Mouse (Mus musculus): ENCODE data around the gene Gm20683. TPM values are rescaled to one million over a fixed set of nuclear protein-coding genes. Genes with fewer than 3 reads are reported as not detected.

Gm20683 gene
- polyA plus RNA-seq, 1 experiment from 2014 or later: 2.1 TPM

DNA sequence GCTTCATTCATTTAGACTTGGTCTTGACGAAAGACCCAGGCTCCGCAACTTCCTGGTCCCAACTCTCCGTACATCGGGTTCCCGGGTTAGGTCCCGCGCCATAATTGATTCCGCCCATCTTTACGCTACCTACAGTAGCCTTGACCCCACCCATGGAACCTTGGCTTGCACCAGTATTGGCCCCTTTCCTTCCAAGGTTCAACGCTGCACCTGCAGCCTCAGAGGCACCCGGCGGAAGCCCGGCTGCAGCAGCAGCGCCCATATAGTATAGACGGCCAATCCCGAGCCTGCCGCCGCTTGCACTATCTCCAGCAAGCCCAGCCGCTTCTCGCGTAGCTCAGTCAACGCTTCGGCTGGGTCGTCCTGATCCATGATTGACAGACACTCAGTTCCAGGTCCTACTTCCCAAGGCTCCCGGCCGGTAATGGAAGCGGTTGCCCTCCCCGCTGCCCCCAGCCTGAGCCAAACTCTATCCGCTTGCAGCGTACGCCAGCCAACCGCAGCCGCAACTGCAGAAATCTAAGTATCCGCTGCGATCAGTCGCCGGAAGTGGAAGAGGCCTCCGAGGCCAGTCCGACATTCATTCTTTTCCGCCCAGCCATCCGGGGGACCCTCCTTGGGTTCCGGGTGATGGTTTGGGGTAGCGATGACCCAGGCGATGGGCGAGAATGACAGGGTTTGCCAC lies 49.6 kb downstream of the Gm20683 start:
- H3K4me3 ChIP-seq: peak overlapping the region; percentile 79
- H3K27ac ChIP-seq: peak overlapping the region; percentile 94
- no peaks in the 10 kb centered on the region for H3K9me3 ChIP-seq
- whole genome bisulfite sequencing: under 1% methylated on average over 45 of the region's 45 CpGs
- H3K4me1 ChIP-seq: peaks cover 58% of the 10 kb centered on the region
- no peaks in the 10 kb centered on the region for H3K27me3 ChIP-seq (ENCODE audit: insufficient read depth, poor library complexity, severe bottlenecking)
- peaks cover 47% of the 10 kb centered on the region for H3K36me3 ChIP-seq
- DNase-seq (ENCODE audit: low spot score): peak; percentile 92

- Histone ChIP-seq H3K4me1 (peaks cover 57% of the 10 kb centered on the region), H3K9me3 (no peaks in the 10 kb centered on the region), H3K27me3 (ENCODE audit: insufficient read depth, poor library complexity, severe bottlenecking) (no peaks in the 10 kb centered on the region), H3K36me3 (peaks cover 49% of the 10 kb centered on the region), H3K27ac (peak overlapping the region; percentile 94), H3K4me3 (peak overlapping the region; percentile 79)
- 32% methylated on average over 19 of the region's 19 CpGs for WGBS
- no peak for DNase-seq (ENCODE audit: low spot score)
Observed at GRCm38 (mm10) chr17:25791320-25791842, 50.2 kb downstream of the Gm20683 start.

GRCm38 (mm10) chr17:25786781-25787504 lies 54.6 kb downstream of the Gm20683 start:
- Histone ChIP-seq H3K4me1 (peaks cover 40% of the 10 kb centered on the region), H3K27me3 (ENCODE audit: insufficient read depth, poor library complexity, severe bottlenecking) (no peaks in the 10 kb centered on the region), H3K36me3 (peaks cover 57% of the 10 kb centered on the region), H3K27ac (no peak overlapping the region), H3K4me3 (no peak overlapping the region), H3K9me3 (no peaks in the 10 kb centered on the region)
- no peak for DNase-seq (ENCODE audit: low spot score)
- WGBS: 90% methylated on average over 9 of the region's 9 CpGs

- Histone ChIP-seq H3K9me3 (no peaks in the 10 kb centered on the region), H3K4me1 (peaks cover 33% of the 10 kb centered on the region), H3K36me3 (peaks cover 64% of the 10 kb centered on the region), H3K27ac (peak within 1 kb of the TSS; percentile 91), H3K27me3 (ENCODE audit: insufficient read depth, poor library complexity, severe bottlenecking) (no peaks in the 10 kb centered on the region), H3K4me3 (peak within 1 kb of the TSS; percentile 70)
- DNase-seq (ENCODE audit: low spot score): no peak
- 76% methylated on average over 3 of the region's 3 CpGs for WGBS
Observed at GRCm38 (mm10) chr17:25786280-25786679, 55.3 kb downstream of the Gm20683 start, which contains the start of gene Ccdc78. TSS of gene Ccdc78 (plus strand) at chr17:25786580.

- under 1% methylated on average over 23 of the region's 23 CpGs for WGBS
- Histone ChIP-seq H3K4me3 (peak within 1 kb of the TSS; percentile 70), H3K36me3 (peaks cover 69% of the 10 kb centered on the region), H3K9me3 (no peaks in the 10 kb centered on the region), H3K4me1 (peaks cover 26% of the 10 kb centered on the region), H3K27me3 (ENCODE audit: insufficient read depth, poor library complexity, severe bottlenecking) (no peaks in the 10 kb centered on the region), H3K27ac (peak within 1 kb of the TSS; percentile 91)
- peak; percentile 98 for DNase-seq (ENCODE audit: low spot score)
Observed at GRCm38 (mm10) chr17:25785281-25785745, 56.2 kb downstream of the Gm20683 start, which contains the start of gene Haghl. TSS of gene Haghl (minus strand) at chr17:25785673.

Small RNA genes within 50 kb of the gene (microRNA-seq; reads per million reads assigned to microRNA genes)
- gene Mir3082: 0.76 reads per million

Other genes with a start within 250 kb of the Gm20683 start
- 2.2 and 4.6 TPM in 2 replicates for gene Gng13, start 124.6 kb downstream of the Gm20683 start, polyA plus RNA-seq (2016; fragmentation: Nextera tagmentation; extraction: Ambion mirVana)
- 34.5 and 46.4 TPM in 2 replicates for gene Chtf18, start 114.3 kb downstream of the Gm20683 start, polyA plus RNA-seq (2016; fragmentation: Nextera tagmentation; extraction: Ambion mirVana)
- 18.1 and 19.8 TPM in 2 replicates for gene Rpusd1, start 114.1 kb downstream of the Gm20683 start, polyA plus RNA-seq (2016; fragmentation: Nextera tagmentation; extraction: Ambion mirVana)
- not detected in 2 replicates for gene Mslnl, start 105.7 kb downstream of the Gm20683 start, polyA plus RNA-seq (2016; fragmentation: Nextera tagmentation; extraction: Ambion mirVana)
- 0.98 and 2.8 TPM in 2 replicates for gene Msln, start 87.4 kb downstream of the Gm20683 start, polyA plus RNA-seq (2016; fragmentation: Nextera tagmentation; extraction: Ambion mirVana)
- gene Narfl, start 68.0 kb downstream of the Gm20683 start, polyA plus RNA-seq (2016; fragmentation: Nextera tagmentation; extraction: Ambion mirVana): 33.5 and 36.0 TPM in 2 replicates
- gene Haghl, start 56.1 kb downstream of the Gm20683 start, polyA plus RNA-seq (2016; fragmentation: Nextera tagmentation; extraction: Ambion mirVana): 58.0 and 63.8 TPM in 2 replicates
- 0.18 and 0.37 TPM in 2 replicates for gene Ccdc78, start 55.2 kb downstream of the Gm20683 start, polyA plus RNA-seq (2016; fragmentation: Nextera tagmentation; extraction: Ambion mirVana)
- 74.5 and 74.9 TPM in 2 replicates for gene Fam173a, start 48.9 kb downstream of the Gm20683 start, polyA plus RNA-seq (2016; fragmentation: Nextera tagmentation; extraction: Ambion mirVana)
- gene AC134908.4, start 46.1 kb downstream of the Gm20683 start, polyA plus RNA-seq (2016; fragmentation: Nextera tagmentation; extraction: Ambion mirVana): 0.99 TPM in 1 of 2 replicates, not detected in the other
- gene Metrn, start 44.6 kb downstream of the Gm20683 start, polyA plus RNA-seq (2016; fragmentation: Nextera tagmentation; extraction: Ambion mirVana): 44.3 and 48.0 TPM in 2 replicates
- gene Fbxl16, start 32.7 kb downstream of the Gm20683 start, polyA plus RNA-seq (2016; fragmentation: Nextera tagmentation; extraction: Ambion mirVana): 0.62 and 1.2 TPM in 2 replicates
- gene Wdr24, start 18.1 kb downstream of the Gm20683 start, polyA plus RNA-seq (2016; fragmentation: Nextera tagmentation; extraction: Ambion mirVana): 21.6 and 23.0 TPM in 2 replicates
- 45.8 and 50.7 TPM in 2 replicates for gene Jmjd8, start 12.9 kb downstream of the Gm20683 start, polyA plus RNA-seq (2016; fragmentation: Nextera tagmentation; extraction: Ambion mirVana)
- gene Stub1, start 8.4 kb downstream of the Gm20683 start, polyA plus RNA-seq (2016; fragmentation: Nextera tagmentation; extraction: Ambion mirVana): 343 and 404 TPM in 2 replicates
- gene Rhbdl1, start 4.5 kb downstream of the Gm20683 start, polyA plus RNA-seq (2016; fragmentation: Nextera tagmentation; extraction: Ambion mirVana): 2.3 and 4.0 TPM in 2 replicates
- 29.0 and 29.8 TPM in 2 replicates for gene Rhot2, start 3.1 kb upstream of the Gm20683 start, polyA plus RNA-seq (2016; fragmentation: Nextera tagmentation; extraction: Ambion mirVana)
- gene Wdr90, start 19.7 kb upstream of the Gm20683 start, polyA plus RNA-seq (2016; fragmentation: Nextera tagmentation; extraction: Ambion mirVana): 22.4 and 31.7 TPM in 2 replicates
- gene Mcrip2, start 27.0 kb upstream of the Gm20683 start, polyA plus RNA-seq (2016; fragmentation: Nextera tagmentation; extraction: Ambion mirVana): 133 and 201 TPM in 2 replicates
- 46.7 and 55.4 TPM in 2 replicates for gene Mettl26, start 33.3 kb upstream of the Gm20683 start, polyA plus RNA-seq (2016; fragmentation: Nextera tagmentation; extraction: Ambion mirVana)
- 0.96 and 3.8 TPM in 2 replicates for gene Wfikkn1, start 39.1 kb upstream of the Gm20683 start, polyA plus RNA-seq (2016; fragmentation: Nextera tagmentation; extraction: Ambion mirVana)
- 22.2 and 24.4 TPM in 2 replicates for gene Rab40c, start 78.0 kb upstream of the Gm20683 start, polyA plus RNA-seq (2016; fragmentation: Nextera tagmentation; extraction: Ambion mirVana)
- gene Pigq, start 103.2 kb upstream of the Gm20683 start, polyA plus RNA-seq (2016; fragmentation: Nextera tagmentation; extraction: Ambion mirVana): 71.8 and 90.0 TPM in 2 replicates
- gene Nhlrc4, start 103.2 kb upstream of the Gm20683 start, polyA plus RNA-seq (2016; fragmentation: Nextera tagmentation; extraction: Ambion mirVana): 0.15 and 0.85 TPM in 2 replicates
- 0.20 and 0.55 TPM in 2 replicates for gene A930017K11Rik, start 110.8 kb upstream of the Gm20683 start, polyA plus RNA-seq (2016; fragmentation: Nextera tagmentation; extraction: Ambion mirVana)
- gene Capn15, start 144.0 kb upstream of the Gm20683 start, polyA plus RNA-seq (2016; fragmentation: Nextera tagmentation; extraction: Ambion mirVana): 20.1 and 21.4 TPM in 2 replicates
- 12.3 and 16.6 TPM in 2 replicates for gene Rab11fip3, start 227.8 kb upstream of the Gm20683 start, polyA plus RNA-seq (2016; fragmentation: Nextera tagmentation; extraction: Ambion mirVana)
- 32.8 and 39.6 TPM in 2 replicates for gene Decr2, start 248.6 kb upstream of the Gm20683 start, polyA plus RNA-seq (2016; fragmentation: Nextera tagmentation; extraction: Ambion mirVana)

Measured in heart, embryonic 10.5 days (tissue).